Mouse (Mus musculus) c-Kit-negative CD71-positive TER-119-positive erythroid progenitor cells, embryonic 14.5 days (primary cell): Measurements from ENCODE around the gene Cnn2.

Experiments used
- DNase-seq: peaks from one replicate; pipeline ENCODE4 v3.0.0-alpha.2; 2013; ENCODE audit warnings: low read depth, low spot score

Gene Cnn2

DNA sequence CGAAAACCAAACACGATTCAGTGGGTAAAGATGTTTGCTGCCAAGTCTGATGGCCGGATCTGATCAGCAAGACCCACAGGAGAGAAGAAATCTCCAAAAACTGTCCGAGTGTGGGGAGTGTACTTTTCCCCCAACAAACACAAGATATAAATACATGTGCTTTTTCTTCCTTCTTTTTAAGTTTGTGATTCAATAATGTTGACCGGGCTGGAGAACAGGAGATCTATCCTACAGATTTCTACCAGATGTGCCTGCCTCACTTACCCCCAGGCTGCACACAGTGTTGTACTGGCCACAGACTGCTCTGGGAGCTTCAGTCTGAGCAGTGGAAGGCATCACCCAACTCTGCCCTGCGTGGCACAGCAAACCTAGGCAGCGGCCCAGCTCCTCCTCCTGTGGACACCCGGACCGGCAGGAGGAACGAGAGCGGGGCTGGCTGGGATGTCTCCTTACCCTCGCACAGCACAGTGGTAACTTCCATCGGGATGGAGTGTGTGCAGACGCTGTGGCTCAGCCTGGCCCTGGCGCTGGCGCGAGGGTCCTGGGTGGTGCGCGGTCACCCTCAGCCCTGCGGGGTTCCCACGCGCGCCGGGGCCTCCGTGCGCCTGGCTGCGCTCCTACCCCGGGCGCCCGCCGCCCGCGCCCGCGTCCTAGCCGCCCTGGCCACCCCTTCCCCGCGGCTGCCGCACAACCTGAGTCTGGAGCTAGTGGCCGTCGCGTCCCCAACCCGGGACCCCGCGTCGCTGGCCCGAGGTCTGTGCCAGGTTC is 17.8 kb upstream of the Cnn2 start, which contains the start of gene Grin3b:
Gene Grin3b (plus strand): TSS at position 301 of the 768 bp plus-strand sequence.
- no peak for DNase-seq

DNA sequence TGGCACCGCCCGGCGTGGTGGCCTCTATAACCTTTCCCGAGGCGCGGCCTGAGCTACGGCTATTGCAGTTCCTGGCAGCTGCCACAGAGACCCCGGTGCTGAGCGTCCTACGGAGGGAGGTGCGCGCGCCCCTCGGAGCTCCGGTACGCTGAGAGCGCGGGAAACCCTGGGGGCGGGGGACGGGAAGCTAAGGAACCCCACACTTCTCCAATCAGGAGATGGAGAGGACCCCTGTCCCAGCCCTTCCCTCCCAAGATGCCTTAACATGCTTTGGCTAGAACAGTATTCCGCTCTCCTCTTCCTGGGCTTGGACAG is 17.2 kb upstream of the Cnn2 start:
- DNase-seq, result no peak

GRCm38 (mm10) chr10:79972831-79973230 is 15.6 kb upstream of the Cnn2 start:
- no peak for DNase-seq

GRCm38 (mm10) chr10:79974087-79974486 is 14.3 kb upstream of the Cnn2 start:
- no peak for DNase-seq

GRCm38 (mm10) chr10:79974668-79975067 is 13.7 kb upstream of the Cnn2 start:
- no peak for DNase-seq

DNA sequence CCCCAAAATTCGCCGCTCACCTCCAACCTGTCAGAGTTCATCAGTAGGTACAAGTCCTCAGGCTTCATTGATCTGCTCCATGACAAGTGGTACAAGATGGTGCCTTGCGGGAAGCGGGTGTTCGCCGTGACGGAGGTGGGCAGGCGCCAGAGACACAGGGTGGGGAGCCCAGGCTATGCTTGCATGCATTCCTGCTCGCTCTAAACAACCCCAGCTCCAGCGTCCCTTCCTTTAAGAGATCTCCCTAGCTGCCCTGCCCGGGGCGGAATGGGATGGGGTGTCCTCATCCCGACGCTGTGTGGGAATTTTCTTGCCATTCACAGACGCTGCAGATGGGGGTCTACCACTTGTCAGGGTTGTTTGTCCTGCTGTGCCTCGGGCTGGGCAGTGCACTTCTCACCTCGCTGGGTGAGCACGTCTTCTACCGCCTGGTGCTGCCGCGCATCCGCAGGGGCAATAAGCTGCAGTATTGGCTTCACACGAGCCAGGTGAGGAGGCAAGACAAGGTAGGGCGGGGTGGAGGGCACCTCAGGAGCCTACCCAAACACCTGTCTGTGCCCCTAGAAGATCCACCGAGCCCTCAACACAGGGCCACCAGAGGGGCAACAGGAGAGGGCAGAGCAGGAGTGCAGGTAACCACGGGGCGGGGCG is 12.2 kb upstream of the Cnn2 start:
- no peak for DNase-seq

GRCm38 (mm10) chr10:79976722-79977107 is 11.7 kb upstream of the Cnn2 start:
- DNase-seq, result no peak

DNA sequence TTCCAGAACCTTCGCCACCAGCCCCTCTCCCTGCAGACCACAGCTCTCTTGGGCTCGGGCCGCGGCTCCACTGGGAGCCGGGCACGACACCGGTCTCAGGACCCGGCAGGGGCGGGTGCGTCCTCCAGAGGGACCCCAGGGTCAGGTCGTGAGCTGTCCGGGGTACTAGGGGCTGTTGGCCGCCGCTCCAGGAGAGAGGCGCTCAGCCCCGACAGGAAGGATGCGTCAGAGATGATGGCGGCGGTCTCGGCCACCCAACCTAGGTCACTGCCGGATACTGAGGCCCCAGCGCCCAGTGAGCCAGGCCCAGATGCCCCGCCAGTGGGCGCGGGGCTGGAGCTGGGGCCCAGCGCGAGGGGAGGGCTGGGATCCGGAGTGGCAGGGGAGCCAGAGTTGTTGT is 11.1 kb upstream of the Cnn2 start:
- no peak for DNase-seq

DNA sequence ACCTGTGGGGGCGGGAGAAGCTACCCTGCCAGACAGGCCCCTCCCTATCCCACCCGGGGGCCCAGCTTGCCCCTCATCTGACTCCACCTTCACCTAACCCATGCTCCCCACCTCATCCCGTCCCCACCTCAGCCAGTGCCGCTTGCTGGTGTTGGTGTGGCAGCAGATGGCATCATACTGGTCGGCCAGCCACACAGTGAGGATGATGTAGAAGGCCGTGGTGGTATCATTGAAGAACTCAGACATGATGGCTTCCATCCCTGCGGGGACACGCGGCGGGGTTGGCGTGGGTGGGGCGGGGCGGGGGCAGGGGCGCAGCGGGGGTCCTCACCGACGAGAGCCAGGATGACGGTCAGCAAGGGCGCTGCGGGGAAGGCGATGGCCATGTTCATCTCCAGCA is 10.3 kb upstream of the Cnn2 start:
- DNase-seq, result no peak

DNA sequence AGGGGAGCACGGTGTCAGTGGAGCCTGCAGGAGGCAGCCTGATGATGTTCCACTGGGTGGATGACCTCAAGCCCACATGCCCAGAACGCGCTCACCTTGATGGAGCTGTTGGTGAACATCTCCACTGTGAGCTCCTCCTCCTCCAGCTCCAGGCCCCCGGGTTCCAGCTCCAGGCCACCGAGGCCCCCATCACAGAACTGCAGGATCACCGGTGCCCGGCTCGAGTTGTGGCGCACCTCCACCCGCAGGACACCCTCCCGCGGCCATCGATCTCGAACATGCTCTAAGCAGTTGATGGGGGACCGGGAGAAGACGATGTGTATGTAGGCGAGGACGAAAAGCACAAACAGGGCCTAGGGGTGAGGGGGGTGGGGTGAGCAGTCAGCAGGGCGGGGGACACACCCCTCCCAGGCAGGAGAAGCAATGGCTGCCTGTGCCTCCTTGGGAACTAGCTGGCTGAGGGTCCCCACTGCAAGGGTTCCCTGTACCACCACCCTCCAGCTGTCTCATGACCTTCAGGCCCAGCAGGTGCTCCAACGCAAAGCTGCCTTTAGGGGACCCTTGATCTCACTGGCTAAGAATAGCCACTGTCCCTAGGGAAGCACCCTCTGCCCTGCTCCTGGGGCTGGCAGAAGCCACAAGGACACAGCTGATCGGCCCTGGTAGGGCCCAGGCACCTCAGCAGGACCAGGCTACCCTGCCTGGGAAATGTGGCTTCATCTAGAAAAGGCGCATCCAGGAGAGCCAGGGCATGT is 8.8 kb upstream of the Cnn2 start:
- DNase-seq, result no peak

DNA sequence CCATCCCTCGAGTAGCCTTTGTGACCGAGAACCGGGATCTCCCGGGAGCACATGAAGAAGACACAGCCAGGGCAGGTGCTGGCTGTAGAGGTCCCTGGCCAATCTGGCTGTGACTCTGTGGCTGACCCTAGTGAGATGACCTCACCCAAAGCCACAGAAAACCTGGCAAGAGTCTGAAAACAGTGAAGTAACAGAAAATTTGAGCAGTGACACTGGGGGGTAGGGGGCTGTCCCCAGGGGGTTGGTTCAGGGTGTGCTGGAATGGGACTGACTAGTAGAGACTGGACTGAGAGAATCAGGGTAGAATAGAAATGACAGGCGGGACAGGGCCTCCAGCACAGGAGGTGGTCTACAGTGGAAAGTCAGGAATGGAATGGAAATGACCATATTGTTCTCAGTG is 5.2 kb upstream of the Cnn2 start:
- no peak for DNase-seq

DNA sequence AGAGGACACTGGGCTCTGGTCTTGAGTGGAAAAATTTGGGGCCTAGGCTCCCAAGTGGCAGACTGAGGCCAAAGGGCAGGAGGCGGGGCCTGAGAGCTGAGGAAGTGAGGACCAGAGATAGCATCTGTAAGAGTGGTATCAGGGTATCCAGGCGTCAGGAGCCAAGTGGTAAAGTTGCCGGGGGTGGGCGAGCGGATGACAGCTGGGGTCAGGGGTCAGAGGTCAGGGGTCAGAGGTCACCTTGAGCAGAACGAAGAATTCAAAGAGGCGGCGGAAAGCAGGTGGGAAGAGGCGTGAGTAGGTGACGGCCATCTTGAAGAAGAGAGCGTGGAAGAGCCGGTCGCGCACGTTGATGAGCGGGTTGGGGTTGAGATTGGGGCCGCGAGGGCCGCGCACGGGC is 4.7 kb upstream of the Cnn2 start:
- DNase-seq, result peak; percentile 60

GRCm38 (mm10) chr10:79984195-79984816 is 4.1 kb upstream of the Cnn2 start, which contains the start of gene Tmem259:
Gene Tmem259 (minus strand): TSS chr10:79984330.
- DNase-seq, result peak; percentile 82

DNA sequence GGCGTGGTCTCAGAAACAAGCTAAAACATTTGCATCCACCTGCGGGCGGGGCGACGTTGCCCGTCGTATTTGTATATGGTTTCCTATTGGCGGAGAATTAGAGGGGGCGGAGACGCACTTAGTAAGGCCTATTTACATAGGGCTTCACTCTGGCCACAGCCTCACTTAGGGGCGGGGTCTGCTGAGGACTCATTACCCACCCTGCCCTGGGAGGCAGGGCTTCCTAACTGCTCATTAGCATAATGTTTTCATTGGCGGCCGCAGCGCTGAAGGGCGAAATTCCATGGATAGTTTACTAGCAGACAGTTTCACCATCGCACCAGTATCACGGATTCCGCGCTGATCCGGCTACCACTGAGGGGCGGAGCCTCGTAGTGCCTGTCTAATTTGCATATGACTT is 3.5 kb upstream of the Cnn2 start:
- DNase-seq, result peak; percentile 97

DNA sequence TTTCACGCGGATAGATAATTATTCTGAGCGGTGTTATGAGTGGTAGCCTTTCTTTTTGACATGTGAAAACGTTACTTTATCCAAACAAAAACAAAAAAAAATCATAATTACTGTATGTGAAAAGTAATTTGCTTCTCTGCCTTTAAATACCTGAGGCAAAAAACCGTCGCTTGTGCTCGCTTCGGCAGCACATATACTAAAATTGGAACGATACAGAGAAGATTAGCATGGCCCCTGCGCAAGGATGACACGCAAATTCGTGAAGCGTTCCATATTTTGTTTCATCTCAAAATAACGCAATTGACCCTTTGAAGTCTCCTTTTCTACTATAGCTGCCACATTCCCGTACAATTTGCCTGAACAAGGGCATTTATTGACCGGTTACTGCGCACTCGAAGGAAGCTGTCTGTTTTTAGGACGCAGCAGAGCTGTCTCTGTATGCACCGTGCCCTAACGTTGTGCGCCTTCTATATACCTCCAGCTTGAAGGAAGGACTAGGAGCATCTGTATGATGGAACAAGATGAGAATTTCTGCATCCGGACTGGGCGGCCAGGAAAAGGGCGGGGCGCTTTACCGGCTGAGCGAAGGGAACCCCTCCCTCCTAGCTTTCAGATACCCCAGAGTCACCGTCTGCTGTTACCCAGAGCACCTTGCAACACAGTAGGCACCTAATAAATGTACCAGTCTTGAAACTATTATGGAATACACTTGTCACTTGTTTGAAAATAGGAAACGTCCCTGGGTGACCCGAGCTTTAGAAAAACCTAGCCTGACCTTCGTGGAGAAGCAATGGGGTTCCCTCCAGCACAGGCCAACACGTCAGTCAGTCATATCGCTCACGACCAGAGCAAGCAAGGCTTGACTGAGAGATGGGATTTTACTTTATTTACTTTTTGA is 2.8 kb upstream of the Cnn2 start:
- peak; percentile 74 for DNase-seq

- DNase-seq, result peak; percentile 54
Measured at GRCm38 (mm10) chr10:79986232-79986878, 2.0 kb upstream of the Cnn2 start.

DNA sequence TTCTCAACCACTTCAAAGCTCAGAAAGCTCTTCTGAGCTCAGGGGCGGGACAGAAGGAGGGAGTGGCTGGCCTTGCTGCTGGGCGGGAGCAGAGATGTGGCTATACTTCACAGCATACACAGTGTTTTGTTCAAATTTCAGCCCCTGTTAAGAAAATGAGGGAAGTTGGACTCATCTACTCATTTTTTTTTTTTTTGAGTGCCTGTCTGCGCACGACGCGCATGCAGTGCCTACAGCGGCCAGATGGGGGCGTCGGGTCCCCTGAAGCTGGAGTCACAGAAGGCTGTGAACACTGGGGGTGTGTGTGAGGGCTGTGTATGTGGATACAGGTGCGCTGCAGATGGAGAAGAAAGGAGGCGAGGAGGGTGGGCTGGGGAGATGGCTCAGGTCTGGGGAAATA is 1.4 kb upstream of the Cnn2 start:
- DNase-seq, result peak; percentile 57

DNA sequence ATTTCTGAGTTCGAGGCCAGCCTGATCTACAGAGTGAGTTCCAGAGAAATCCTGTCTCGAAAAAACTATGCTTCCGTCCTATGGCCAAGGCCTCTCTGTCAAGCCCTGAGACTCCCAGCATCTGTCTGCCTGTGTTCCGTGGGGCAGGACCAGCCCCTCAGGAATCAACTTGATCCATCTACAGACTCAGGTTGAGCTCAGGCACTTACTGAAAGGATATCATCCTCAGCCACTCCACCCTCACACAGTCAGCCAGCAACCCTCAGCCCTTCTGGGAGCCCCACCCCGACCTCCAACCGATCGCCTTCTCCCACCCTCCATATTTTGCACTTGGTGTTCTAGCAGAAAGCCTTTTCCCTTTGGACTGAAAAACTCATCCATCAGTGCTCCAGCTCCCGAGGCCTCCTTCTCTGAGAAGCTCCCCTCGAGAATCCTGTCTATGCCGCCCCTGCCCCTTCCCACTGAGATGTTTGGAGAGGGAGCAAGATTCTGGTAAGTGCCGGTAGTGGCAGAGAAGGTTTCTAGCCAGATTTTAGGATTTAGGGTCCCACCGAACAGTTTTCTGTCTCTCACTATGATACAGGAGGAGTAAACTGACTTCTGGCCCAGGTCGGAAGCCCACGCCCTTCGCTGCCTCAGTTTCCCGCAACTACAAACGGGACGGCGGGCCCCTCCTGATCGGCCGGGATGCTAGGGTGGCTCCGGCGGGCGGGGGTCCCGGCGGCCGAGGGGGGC is 446 bp upstream of the Cnn2 start:
- DNase-seq, result no peak

- DNase-seq, result no peak
Measured at GRCm38 (mm10) chr10:79989272-79989786, 945 bp downstream of the Cnn2 start.

- no peak for DNase-seq
Measured at GRCm38 (mm10) chr10:79989870-79990269, 1.5 kb downstream of the Cnn2 start.
